Mouse (Mus musculus): ENCODE measurements at regions not wholly inside any gene's neighbourhood (a gene's known extent, or its start where the extent isn't known, plus 50 kb on each side); places are given as distances from the start of the nearest gene placed in this dataset.

DNA sequence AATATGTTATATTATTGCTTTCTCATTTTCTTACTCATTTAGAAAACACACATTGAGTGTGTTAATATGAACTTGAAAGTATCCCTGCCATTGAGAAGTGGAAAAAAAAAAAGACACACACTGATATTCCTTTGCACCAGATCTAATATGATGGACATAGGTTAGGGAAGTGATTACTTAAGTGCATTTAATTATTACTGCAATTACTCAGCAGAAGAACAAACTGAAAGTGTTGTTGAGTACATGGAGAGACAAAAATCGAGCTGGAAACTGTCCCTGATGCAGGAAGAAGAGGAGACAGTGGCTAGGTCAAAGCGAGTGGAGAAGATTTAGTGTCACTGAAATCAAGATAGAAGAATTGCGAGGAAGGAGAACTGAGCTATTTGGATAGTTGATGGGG lies 88.8 kb upstream of the Vgll3 start:
- TF ChIP-seq FLI1 (IDR thresholded peaks at IDR 0.05; ENCODE audit: low read length) = no peak
- TF ChIP-seq GATA1 (IDR thresholded peaks at IDR 0.05; ENCODE audit: borderline replicate concordance, low read length) = no peak

All from megakaryocyte, embryonic 14.5 days (primary cell).